ENCODE assay signal across 19 mouse cellular contexts in genomic region chr16:10085429-10085828, GRCm38 (mm10).
DNase-seq lines count a peak whose midpoint lies in the region; TF ChIP-seq lines count a peak whose summit lies in the region.
"Had no signal": no experiment of that assay in that cellular context is flagged by ENCODE, and none has a peak within 500 bp of the region (broad histone marks: within the 10 kb centered on the region; RNA-seq: fewer than 3 reads in every experiment).

No protein-coding gene starts in this region.

- H3K4me3 ChIP-seq in layer of hippocampus, adult 2 months: no peak overlapping the region
- H3K4me3 ChIP-seq in limb, embryonic 10.5 days: no peak overlapping the region
- H3K4me3 ChIP-seq: embryonic facial prominence, embryonic 13.5 days; embryonic facial prominence, embryonic 15.5 days; erythroblast, embryonic 14.5 days; forebrain, embryonic 10.5 days; forebrain, embryonic 12.5 days had no signal

- no peaks in the 10 kb centered on the region for H3K9me3 ChIP-seq in limb, embryonic 10.5 days (replicated peaks)
- H3K9me3 ChIP-seq: embryonic facial prominence, embryonic 13.5 days; embryonic facial prominence, embryonic 15.5 days; forebrain, embryonic 10.5 days; forebrain, embryonic 12.5 days had no signal

- 80% methylated on average over 5 of the region's 5 CpGs for WGBS in limb, embryonic 10.5 days

- no peak for DNase-seq in layer of hippocampus, adult 2 months (ENCODE audit: low spot score in 2 of 2)
- DNase-seq in layer of hippocampus, postnatal 36 days: no peak
- DNase-seq in brain, adult 2 months (ENCODE audit: low read depth, low spot score): peak; percentile 59
- DNase-seq in limb, embryonic 10.5 days (ENCODE audit: low spot score): peak; percentile 2
- no peak for DNase-seq in cerebellum, adult 18-20 months
- DNase-seq: adrenal gland, adult 2 months; adrenal gland, postnatal 10 days; adrenal gland, postnatal 25 days; cerebellum, adult 11-12 months; cerebellum, adult 8-10 months; cerebellum, adult 9-11 months; cerebellum, postnatal 14 days; cerebellum, postnatal 36 days; embryo, embryonic 11 days had no signal

- H3K27ac ChIP-seq in layer of hippocampus, adult 2 months: 0 out of 2 replicates have a peak overlapping the region, but pooled peaks have one; percentile 36
- no peak overlapping the region for H3K27ac ChIP-seq in limb, embryonic 10.5 days
- H3K27ac ChIP-seq: embryonic facial prominence, embryonic 13.5 days; embryonic facial prominence, embryonic 15.5 days; forebrain, embryonic 10.5 days; forebrain, embryonic 12.5 days had no signal

- H3K27me3 ChIP-seq in limb, embryonic 10.5 days (ENCODE audit: low read depth, poor library complexity, severe bottlenecking): no peaks in the 10 kb centered on the region
- H3K27me3 ChIP-seq: embryonic facial prominence, embryonic 13.5 days; embryonic facial prominence, embryonic 15.5 days; forebrain, embryonic 12.5 days had no signal

- no peaks in the 10 kb centered on the region for H3K4me1 ChIP-seq in limb, embryonic 10.5 days
- H3K4me1 ChIP-seq: embryonic facial prominence, embryonic 13.5 days; embryonic facial prominence, embryonic 15.5 days; forebrain, embryonic 10.5 days; forebrain, embryonic 12.5 days had no signal

- TF ChIP-seq CTCF in layer of hippocampus, adult 2 months (conservative IDR thresholded peaks at IDR 0.05): no peak

- no peaks in the 10 kb centered on the region for H3K36me3 ChIP-seq in limb, embryonic 10.5 days
- H3K36me3 ChIP-seq: embryonic facial prominence, embryonic 13.5 days; embryonic facial prominence, embryonic 15.5 days; forebrain, embryonic 10.5 days; forebrain, embryonic 12.5 days had no signal

Comparison
In these comparisons a context has a peak if more than half of its experiments do, and no peak if none do; other contexts are left out.
1. DNase-seq: peak in brain, adult 2 months (single experiment) and limb, embryonic 10.5 days (single experiment); none in layer of hippocampus, adult 2 months (0 of 2), layer of hippocampus, postnatal 36 days (0 of 2) and cerebellum, adult 18-20 months (0 of 2).